Mouse (Mus musculus) heart, postnatal 25 days (tissue): ENCODE measurements around the gene Polr3h. TPM values are rescaled to one million over a fixed set of nuclear protein-coding genes. Genes with fewer than 3 reads are reported as not detected.

Source experiments
- DNase-seq: peaks from one replicate; pipeline ENCODE4 v3.0.0; 2022; ENCODE audit warnings: low spot score
- intact Hi-C: fragments of 180-260 bp; cut with DNase I; formaldehyde crosslinking; loops from one replicate; pipeline ENCODE4 v1.15.1; 2025
- total RNA-seq, 2 experiments: library from RNA; stranded (reverse); gene quantifications; 2 replicates each; pipeline ENCODE4 v1.2.3; 2021

The Polr3h gene
- total RNA-seq, 2 experiments from 2014 or later = 6.7 to 7.0 TPM

- intact Hi-C loops = no loop called here
- DNase-seq = no peak
Observed at GRCm38 (mm10) chr15:81885418-81885934, 40.6 kb downstream of the Polr3h start.

GRCm38 (mm10) chr15:81882348-81882747, 43.7 kb downstream of the Polr3h start:
- no peak for DNase-seq
- intact Hi-C loops = no loop called here

- intact Hi-C loops = no loop called here
Observed at GRCm38 (mm10) chr15:81879531-81880401, 46.3 kb downstream of the Polr3h start.

GRCm38 (mm10) chr15:81872262-81873136, 53.5 kb downstream of the Polr3h start, which contains the start of gene Aco2:
TSS of gene Aco2 (plus strand) at chr15:81872309.
- intact Hi-C loops = no loop called here
- peak; percentile 97 for DNase-seq

More at GRCm38 (mm10) chr15:81879531-81880401, 46.3 kb downstream of the Polr3h start:
- DNase-seq = no peak

GRCm38 (mm10) chr15:81871604-81872261, 54.3 kb downstream of the Polr3h start, which contains the start of gene Phf5a:
TSS of gene Phf5a (minus strand) at chr15:81871911.
- intact Hi-C loops = no loop called here
- DNase-seq = peak; percentile 76

- intact Hi-C loops = no loop called here
- DNase-seq = no peak
Observed at GRCm38 (mm10) chr15:81869985-81870384, 56.1 kb downstream of the Polr3h start.

- intact Hi-C loops = no loop called here
- no peak for DNase-seq
Observed at GRCm38 (mm10) chr15:81864238-81864637, 61.8 kb downstream of the Polr3h start.

GRCm38 (mm10) chr15:81860471-81861135, 65.4 kb downstream of the Polr3h start:
- no peak for DNase-seq
- intact Hi-C loops = no loop called here

- DNase-seq = peak; percentile 84
- intact Hi-C loops = loop anchor here (2.0 to 5.0 kb wide), 2 partner anchors 21 to 47 kb away; no protein-coding TSS in a partner anchor
Observed at GRCm38 (mm10) chr15:81859330-81860255, 66.4 kb downstream of the Polr3h start.

GRCm38 (mm10) chr15:81858517-81859329, 67.3 kb downstream of the Polr3h start, which contains the start of gene Tob2:
TSS of gene Tob2 (minus strand) at chr15:81858796.
- no peak for DNase-seq
- intact Hi-C loops = loop anchor here (2.0 to 5.0 kb wide), 2 partner anchors 20 to 46 kb away; no protein-coding TSS in a partner anchor

GRCm38 (mm10) chr15:81858138-81858516, 67.9 kb downstream of the Polr3h start:
- peak; percentile 87 for DNase-seq
- intact Hi-C loops = loop anchor here (2.0 to 5.0 kb wide), 2 partner anchors 19 to 46 kb away; no protein-coding TSS in a partner anchor

GRCm38 (mm10) chr15:81857724-81858116, 68.3 kb downstream of the Polr3h start:
- intact Hi-C loops = loop anchor here (2.0 to 5.0 kb wide), 3 partner anchors 19 to 45 kb away; no protein-coding TSS in a partner anchor
- DNase-seq = no peak

GRCm38 (mm10) chr15:81856938-81857723, 68.9 kb downstream of the Polr3h start:
- intact Hi-C loops = loop anchor here (2.0 to 5.0 kb wide), 2 partner anchors 24 to 45 kb away; no protein-coding TSS in a partner anchor
- no peak for DNase-seq

- peak; percentile 76 for DNase-seq
- intact Hi-C loops = loop anchor here (2.0 to 5.0 kb wide), 2 partner anchors 23 to 44 kb away; no protein-coding TSS in a partner anchor
Observed at GRCm38 (mm10) chr15:81856030-81856790, 69.8 kb downstream of the Polr3h start.

GRCm38 (mm10) chr15:81853081-81853480, 73.0 kb downstream of the Polr3h start:
- no peak for DNase-seq
- intact Hi-C loops = no loop called here
